Mouse (Mus musculus) MEL-GATA-1-ER (cell line): Measurements from ENCODE around the gene Olfr829.
"Not testable (repeated sequence)": the region's sequence is repeated elsewhere in the genome, so short reads cannot be mapped to it uniquely, and the experiment has no call there.

Experiments used
- DNase-seq: peaks from one replicate; pipeline ENCODE4 v3.0.0-alpha.2; 2012; ENCODE audit warnings: low read depth; ENCODE audit errors: extremely low read depth

Olfr829 gene

DNA sequence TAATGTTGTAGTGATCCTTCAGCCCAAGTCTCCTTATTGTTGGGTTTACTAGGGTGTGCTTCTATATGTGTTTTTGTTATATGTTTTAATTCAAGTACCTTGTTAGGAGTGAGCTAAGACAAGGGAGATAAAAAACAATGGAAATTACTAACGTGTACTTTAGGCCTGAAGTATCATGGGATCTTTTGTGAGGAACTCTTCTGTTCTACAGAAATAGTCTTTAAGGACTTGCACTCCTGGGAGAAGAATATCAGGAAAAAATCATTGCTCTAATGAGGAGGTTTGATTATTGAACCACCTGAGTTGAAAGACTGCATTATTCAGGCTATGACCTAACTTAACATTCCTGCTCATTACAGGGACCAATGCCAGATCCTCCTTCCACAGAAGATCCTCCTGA, at the start of gene Olfr829:
Gene Olfr829 (plus strand): TSS at position 301 of the 400 bp plus-strand sequence.
- no peak for DNase-seq

DNA sequence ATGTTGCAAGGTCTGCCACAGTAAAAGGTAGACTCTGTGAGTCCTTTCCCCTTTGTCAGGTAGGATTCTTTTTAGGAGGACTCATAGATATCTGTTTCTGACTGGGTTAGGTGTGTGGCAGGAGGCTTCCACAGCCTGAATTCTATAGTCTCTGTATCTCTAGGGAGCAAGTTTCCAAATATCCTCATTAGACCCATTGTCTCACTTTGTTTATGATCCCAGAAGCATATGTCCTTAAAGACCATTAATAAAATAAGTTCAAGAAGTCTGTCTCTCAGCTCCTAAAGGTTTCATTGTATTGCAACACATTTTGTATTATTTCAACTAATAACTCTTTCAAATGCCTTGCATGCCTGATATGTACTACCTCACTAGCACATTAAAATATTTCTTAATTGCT, 35.3 kb upstream of the Olfr829 start, which contains the start of gene Olfr828:
Gene Olfr828 (minus strand): TSS at position 101 of the 400 bp plus-strand sequence.
- DNase-seq: no peak

- no peak for DNase-seq
These were observed 19.7 kb downstream of the Olfr829 start, which contains the start of gene Olfr830 for GRCm38 (mm10) chr9:18874393-18874792. Gene Olfr830, plus strand, starts transcription at chr9:18874693.

DNA sequence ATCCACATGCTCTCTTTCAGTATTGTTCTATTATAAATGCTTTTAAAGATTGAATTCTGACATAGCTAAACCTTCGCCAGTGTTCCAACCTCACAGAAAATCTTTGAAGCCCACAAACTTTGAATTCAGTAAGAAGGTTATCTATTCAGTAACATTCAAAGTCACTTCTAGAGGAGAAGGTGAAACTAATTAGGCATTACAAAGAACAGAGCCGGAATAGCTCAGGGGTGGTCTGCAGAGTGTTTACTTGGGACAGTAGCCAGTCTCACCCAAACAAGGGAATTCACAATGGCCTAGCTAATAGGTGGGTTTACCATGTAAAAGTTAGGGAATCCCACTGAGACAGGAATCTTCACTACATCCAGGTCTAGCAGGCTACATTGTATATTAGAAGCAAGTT, 53.0 kb downstream of the Olfr829 start:
- not testable (repeated sequence) for DNase-seq
